Mouse (Mus musculus) thymus, postnatal 25 days (tissue): ENCODE results near the gene H2-DMb2.
A peak's percentile ranks its signal among the peaks of the same experiment; 100 is the strongest.

ENCODE experiments used
- DNase-seq: peaks from one replicate; pipeline ENCODE4 v3.0.0; 2022

The H2-DMb2 gene

DNA sequence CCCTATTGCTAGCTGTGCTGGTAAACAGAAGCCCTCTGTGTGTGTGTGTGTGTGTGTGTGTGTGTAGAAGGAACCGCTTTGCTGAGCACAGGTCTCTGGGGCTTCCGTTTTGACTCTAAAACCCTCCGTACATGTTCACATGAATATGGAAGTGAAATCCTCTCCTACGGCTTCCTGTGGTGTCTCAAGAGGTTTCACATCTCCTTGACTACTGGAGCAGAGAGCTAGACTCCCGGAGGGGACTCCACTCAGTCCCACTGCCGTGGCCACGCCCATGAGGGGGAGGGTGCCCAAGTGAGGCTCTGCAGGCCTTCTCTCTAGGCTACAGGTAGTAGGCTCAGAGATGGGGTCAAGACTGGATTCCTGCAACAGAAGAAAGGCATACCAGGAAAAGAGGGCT is at the start of gene H2-DMb2:
Gene H2-DMb2, plus strand, starts transcription at position 275 of the 400 bp plus-strand sequence.
- DNase-seq, result peak; percentile 88

DNA sequence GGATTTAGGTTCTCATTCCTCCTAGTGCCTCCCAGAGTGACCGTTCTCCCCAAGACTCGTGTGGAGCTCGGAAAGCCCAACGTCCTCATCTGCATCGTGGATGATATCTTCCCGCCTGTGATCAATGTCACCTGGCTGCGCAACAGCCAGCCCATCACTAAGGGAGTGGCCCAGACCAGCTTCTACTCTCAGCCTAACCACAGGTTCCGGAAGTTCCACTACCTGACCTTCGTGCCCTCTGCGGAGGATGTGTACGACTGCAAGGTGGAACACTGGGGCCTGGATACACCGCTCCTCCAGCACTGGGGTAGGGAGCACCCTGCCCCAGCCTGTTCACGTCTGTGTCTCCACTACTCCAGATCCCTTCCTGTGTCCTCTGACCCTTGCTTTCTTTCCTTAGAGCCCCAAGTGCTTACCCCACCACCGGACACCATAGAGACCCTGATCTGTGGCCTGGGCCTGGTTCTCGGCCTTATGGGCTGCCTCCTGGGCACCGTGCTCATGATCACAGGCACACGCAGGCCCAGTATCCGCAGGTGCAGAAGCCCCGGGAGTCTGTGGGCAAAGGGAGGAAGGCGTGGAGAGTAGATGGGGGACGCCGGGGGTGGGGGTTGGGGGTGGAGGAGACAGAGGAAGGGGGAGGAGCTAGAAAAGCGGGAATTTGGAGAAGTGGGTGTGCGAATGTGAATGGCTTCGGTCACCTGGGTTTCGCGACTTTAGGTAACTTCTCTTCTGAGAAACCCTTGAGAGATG is 48.6 kb upstream of the H2-DMb2 start:
- peak; percentile 54 for DNase-seq

DNA sequence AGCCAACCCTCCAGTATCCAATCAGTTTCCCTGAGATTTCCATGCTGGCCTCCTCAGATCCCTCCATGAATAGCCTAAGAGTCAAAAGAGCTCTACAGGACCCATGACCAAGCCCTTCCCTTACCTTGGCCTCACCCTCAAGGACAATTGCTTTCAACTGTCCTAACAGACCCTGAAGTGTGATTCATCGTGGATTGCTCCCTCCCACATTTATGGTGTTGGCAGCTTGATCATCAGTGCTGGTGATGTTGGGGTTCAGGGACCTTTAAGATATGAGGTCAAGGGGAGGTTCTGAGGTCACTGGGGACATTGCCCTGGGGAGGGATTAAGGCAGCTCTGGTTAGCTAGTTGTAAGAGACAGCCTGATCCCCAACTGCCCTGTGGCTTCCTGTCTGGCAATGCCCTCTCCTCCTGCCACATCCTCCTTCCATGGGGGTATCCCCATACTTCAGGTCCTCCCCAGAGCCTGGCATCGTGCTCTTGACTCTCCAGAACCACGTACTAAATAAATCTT is 46.6 kb upstream of the H2-DMb2 start:
- DNase-seq, result no peak

DNA sequence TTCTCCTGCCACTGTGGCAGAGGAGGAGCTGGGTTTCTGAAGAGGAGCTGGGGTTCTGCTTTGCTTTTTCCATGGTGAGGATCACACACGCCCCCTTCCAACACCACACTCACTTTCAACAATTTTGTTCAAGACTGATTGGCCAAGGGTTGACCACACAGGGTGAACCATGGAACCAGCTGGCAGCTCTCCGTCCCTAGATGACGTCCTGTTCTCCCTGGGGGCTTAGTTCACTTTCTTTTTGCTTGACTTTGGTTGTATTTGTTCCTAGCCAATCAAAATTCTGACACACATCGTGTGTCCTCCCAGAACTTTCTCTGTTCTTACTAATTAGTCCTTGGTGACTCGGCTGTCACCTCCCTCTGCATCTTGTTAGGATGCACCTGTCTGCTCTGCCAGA is 45.8 kb upstream of the H2-DMb2 start:
- DNase-seq, result no peak

GRCm38 (mm10) chr17:34098709-34099479 is 44.2 kb upstream of the H2-DMb2 start:
- DNase-seq, result no peak

DNA sequence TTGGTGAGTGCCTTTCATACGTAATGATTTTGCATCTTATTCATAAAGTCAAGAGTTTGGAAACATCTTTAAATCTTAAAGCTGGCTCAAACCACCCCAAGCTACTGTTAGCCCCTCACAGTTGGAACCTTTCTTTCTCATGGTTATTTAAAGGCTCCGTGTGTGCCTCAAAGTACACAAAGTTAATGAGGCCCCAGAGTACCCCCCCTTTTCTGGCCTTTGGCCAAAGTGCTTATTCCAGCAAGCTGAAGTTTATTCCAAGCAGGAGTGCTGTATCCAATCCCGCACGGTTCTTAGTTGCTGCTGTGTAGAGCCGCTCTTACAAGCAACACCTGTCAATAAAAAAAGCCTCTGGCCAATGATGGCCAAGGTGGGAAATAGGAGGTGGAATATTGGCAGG is 43.6 kb upstream of the H2-DMb2 start:
- DNase-seq, result no peak

- DNase-seq, result no peak
Measured at GRCm38 (mm10) chr17:34101185-34101584, 41.9 kb upstream of the H2-DMb2 start.

GRCm38 (mm10) chr17:34101604-34102032 is 41.5 kb upstream of the H2-DMb2 start:
- DNase-seq, result peak; percentile 97

GRCm38 (mm10) chr17:34102831-34103230 is 40.3 kb upstream of the H2-DMb2 start:
- no peak for DNase-seq

DNA sequence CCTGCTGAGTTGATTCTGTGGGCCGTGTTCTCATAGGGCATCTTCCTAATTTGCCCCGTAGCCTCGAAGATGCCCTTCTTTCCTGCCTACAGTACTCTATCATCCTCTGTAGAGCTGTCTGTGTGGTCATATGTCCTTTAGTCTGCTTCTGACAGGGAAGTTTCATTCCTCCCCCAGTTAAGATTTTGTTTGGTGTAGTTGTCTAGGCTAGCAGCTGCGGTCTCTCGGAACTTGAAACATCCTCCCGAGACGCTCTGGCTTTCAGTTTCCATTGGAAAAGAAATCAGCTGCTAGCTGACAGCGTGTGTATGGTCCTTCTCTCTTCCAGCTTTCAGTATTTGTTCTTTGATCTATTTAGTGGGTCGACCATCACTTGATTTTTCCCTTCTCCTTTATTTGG is 38.3 kb upstream of the H2-DMb2 start:
- no peak for DNase-seq

GRCm38 (mm10) chr17:34106555-34106954 is 36.6 kb upstream of the H2-DMb2 start:
- no peak for DNase-seq

- DNase-seq, result no peak
Measured at GRCm38 (mm10) chr17:34107109-34107867, 35.8 kb upstream of the H2-DMb2 start.

- DNase-seq, result no peak
Measured at GRCm38 (mm10) chr17:34108460-34108859, 34.6 kb upstream of the H2-DMb2 start.

DNA sequence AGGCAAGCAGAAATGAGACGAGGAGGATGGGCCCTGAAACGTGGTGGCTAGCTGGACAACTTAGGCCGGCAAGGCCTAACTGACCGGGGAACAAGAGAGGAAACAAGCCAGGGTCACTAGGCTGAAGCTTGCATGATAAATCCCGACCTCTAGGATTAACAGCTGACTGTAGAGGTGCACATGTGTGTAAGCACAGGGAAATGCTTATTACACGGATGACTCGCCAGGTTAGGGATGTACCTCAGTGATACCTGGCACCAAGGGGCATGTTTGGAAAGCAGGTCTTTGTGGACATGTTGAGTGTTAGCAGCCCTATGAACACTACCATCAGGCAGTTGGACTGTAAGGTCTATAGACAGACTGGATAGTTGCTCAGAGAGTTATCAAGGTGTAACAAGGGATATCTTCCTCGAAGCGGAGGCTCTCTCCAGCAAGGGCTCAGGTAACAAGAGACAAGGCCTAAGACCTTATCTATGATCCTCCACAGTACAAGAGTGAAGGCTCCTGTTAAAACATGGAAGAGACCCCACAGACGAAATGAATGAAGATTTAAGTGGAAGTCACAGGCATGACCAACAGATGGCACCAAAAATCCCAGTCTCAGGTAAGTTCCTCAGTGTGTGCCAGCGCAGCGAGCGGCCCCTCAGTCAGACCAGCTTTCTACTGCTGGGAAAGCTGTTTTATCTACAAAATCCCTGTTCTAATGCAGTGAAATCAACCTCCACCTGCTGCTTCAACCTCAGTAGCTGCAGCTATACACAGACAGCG is 33.9 kb upstream of the H2-DMb2 start:
- peak; percentile 58 for DNase-seq

DNA sequence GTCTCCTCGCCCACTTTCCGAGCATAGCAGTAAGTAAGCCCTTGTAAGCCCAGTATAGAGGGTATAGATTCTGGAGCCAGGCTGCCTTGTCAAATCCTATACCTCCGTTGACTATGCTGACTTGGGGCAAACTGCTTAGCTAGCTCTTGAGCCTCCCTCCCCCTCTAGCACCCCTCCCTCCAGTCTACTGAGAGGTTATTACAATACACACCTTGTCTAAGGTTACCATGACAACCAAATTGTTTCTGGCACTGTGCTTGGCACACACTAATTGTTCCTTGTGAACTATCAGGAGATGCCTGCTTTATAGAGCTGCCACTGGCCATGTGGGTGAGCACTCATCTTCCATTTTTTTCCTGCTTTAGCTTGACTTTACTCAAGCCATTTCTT is 33.3 kb upstream of the H2-DMb2 start:
- no peak for DNase-seq

DNA sequence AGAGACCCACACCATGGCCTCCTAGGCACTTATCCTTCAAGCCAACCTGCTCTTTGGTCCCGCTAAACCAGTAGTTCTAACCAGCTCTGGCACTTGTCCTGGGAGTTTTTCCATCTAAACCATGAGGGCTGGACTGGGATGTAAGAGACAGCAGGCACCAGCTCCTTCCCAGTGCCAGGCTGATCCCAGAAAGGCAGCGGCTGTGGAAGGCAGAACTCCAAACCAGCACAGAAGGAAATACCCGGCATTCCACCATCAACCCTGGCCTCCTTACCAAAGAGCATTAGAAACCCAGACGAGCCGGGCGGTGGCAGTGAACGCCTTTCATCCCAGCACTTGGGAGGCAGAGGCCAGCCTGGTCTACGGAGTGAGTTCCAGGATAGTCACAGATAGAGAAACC is 32.8 kb upstream of the H2-DMb2 start:
- no peak for DNase-seq

- DNase-seq, result no peak
Measured at GRCm38 (mm10) chr17:34114114-34114513, 29.0 kb upstream of the H2-DMb2 start.

DNA sequence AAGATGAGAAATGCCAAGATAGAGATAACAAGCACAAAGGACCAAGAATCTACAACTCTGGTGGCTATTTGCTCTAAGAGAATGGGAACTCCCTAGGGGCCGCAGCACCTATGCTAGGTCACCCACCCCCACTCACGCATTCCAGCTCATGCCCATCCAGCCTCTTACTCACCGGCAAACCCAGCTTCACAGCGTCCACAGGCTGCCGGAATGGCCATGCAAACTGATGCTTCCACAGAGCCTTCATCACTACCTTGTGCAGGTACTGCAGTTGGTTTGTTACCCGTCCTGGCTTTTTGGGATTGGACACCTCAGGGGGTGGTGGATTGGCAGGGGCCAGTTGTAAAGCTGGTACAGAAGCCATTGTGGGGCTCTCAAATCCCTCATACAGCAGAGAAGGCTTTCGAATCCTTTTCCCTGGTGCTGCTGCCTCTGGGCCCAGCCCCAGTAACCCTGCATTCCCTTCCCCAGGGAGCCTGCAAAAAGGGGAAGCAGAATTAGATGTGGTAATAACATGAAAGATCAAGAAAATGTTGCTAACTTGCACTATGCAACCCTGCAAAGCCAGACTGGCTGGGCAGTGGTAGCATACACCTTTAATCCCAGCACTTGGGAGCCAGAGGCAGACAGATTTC is 26.3 kb upstream of the H2-DMb2 start:
- DNase-seq, result no peak

DNA sequence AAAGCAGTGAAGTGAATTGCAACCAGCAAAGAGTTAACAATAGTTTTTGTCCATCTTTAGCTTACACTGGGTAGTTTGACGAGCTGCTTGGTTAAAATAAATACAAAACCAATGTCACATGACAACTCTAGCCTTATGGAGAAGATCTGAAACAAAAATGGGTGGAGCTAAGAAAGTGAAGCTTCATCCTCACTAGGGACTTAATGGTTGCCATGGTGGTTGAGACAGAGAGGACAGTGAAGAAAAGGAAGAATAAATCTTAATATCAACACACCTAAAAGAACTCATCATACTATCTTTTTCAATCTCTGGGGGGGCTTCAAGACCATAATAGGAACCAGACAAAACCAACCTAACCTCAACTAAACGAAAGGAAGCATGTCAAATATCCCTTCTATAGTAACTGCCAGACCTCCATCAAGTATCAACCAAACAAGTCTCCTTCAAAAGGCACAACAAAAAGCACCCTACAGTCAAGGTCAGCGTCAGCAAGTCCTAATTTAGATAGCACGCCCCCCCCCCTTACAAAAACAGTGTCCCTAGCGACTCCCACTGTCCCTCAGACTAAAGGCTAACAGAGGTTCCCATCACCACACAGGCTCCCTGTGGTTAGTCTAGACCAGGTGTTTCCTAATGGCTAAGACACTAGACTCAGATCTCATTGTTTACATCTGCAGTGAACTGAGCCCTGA is 25.5 kb upstream of the H2-DMb2 start:
- no peak for DNase-seq

DNA sequence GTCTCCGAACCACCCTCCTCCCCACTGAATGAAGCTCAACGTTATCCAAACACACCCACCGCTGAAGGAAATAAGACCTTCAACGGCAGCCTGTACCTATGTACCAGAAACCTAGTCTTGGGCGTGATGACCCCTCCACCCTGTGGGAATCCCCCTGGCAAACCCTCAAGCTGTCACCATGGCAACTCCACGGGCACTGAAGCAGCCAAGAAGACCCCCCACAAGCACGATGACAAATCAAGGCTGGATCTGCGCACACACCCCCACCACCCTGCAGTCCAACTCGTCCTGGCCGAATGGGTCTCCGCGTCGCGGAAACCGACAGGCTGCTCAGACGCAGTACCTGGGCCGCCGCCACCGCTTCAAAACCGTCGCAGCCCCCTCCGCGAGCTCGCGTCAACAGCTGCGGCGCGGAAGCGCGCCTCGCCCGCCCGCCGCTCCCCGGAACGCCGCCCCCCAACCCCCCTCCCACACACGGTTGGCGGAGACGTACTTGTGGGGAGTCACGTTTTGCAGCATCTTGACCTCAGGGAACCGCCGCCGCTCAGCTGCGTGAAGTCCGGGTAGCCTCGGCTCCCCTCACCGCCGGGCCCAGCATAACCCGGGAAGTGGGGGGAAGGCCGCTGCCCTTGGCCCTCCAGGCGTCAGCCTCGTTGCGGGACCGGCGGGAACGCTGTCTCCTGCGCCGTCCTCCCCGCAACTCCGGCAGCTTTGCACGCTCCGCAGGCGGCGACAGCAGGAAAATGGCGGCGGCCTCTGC is 24.8 kb upstream of the H2-DMb2 start:
- peak; percentile 74 for DNase-seq

GRCm38 (mm10) chr17:34118873-34119248 is 24.2 kb upstream of the H2-DMb2 start:
- no peak for DNase-seq
